Mouse (Mus musculus) intestine, postnatal 0 days (tissue): ENCODE measurements around the gene Adarb2. TPM values are rescaled to one million over a fixed set of nuclear protein-coding genes. Genes with fewer than 3 reads are reported as not detected.

Source experiments
- ATAC-seq: fragments of 200-750 bp; cut with Nextera tagmentation; 2 replicates; pipeline ENCODE4 v1.8.0; 2017; ENCODE audit warnings: mild to moderate bottlenecking, moderate TSS enrichment, moderate library complexity
- H3K27ac ChIP-seq: fragments of 300-500 bp; sonication (generic); 2 replicates; pipeline ENCODE4 v1.5.1; 2014; ENCODE audit warnings: mild to moderate bottlenecking, low read depth, low read length, moderate library complexity
- H3K27me3 ChIP-seq: fragments of 300-500 bp; sonication (generic); replicated peaks from 2 replicates; pipeline ENCODE4 v1.6.1; 2014; ENCODE audit warnings: low read length, mixed read lengths; ENCODE audit not compliant: control insufficient read depth, insufficient read depth
- H3K36me3 ChIP-seq: fragments of 300-500 bp; sonication (generic); 2 replicates; pipeline ENCODE4 v1.6.1; 2014; ENCODE audit warnings: mild to moderate bottlenecking, moderate library complexity; ENCODE audit not compliant: control insufficient read depth, insufficient read depth
- H3K4me1 ChIP-seq: fragments of 300-500 bp; sonication (generic); replicated peaks from 2 replicates; pipeline ENCODE4 v1.6.1; 2014; ENCODE audit warnings: antibody characterized with exemption, low read length, mixed read lengths; ENCODE audit not compliant: control insufficient read depth, insufficient read depth
- H3K4me2 ChIP-seq: fragments of 300-500 bp; sonication (generic); replicated peaks from 2 replicates; pipeline ENCODE4 v1.6.1; 2014; ENCODE audit warnings: low read depth, mild to moderate bottlenecking, moderate library complexity
- H3K4me3 ChIP-seq: fragments of 300-500 bp; sonication (generic); 2 replicates; pipeline ENCODE4 v1.5.1; 2014; ENCODE audit warnings: low read depth, low read length
- H3K9ac ChIP-seq: fragments of 300-500 bp; sonication (generic); 2 replicates; pipeline ENCODE4 v1.6.1; 2014; ENCODE audit warnings: mild to moderate bottlenecking, low read depth, low read length
- H3K9me3 ChIP-seq: fragments of 300-500 bp; sonication (generic); 2 replicates; pipeline ENCODE4 v1.6.1; 2016; ENCODE audit warnings: mixed run types; ENCODE audit not compliant: control insufficient read depth
- CTCF ChIP-seq: sonication (generic); IDR thresholded peaks from 2 replicates; pipeline ENCODE4 v1.5.1; 2016; ENCODE audit warnings: low read depth, mild to moderate bottlenecking, control low read depth, antibody characterized with exemption, moderate library complexity
- WGBS: fragments of 180-500 bp; shearing (Covaris S2); extraction: QIAGEN DNeasy Blood & Tissue Kit; methylation state at CpG from one replicate; pipeline ENCODE4 v1.1.7; 2014; 5-methylcytosine and 5-hydroxymethylcytosine counted together
- polyA plus RNA-seq: library from polyadenylated mRNA; unstranded; fragments of >200 nt; fragmentation: Nextera tagmentation; extraction: Ambion mirVana; gene quantifications from 2 replicates; pipeline ENCODE4 v1.2.1, GENCODE M21; 2015

Adarb2 gene
- polyA plus RNA-seq, 1 experiment from 2014 or later: 0.14 TPM

GRCm38 (mm10) chr13:8800576-8800975 lies 597.9 kb downstream of the Adarb2 start:
- Histone ChIP-seq H3K4me2 (no peak overlapping the region), H3K4me1 (no peaks in the 10 kb centered on the region), H3K4me3 (no peak overlapping the region), H3K36me3 (peaks cover 10% of the 10 kb centered on the region), H3K9ac (no peak overlapping the region), H3K27me3 (no peaks in the 10 kb centered on the region), H3K27ac (no peak overlapping the region), H3K9me3 (no peaks in the 10 kb centered on the region)
- TF ChIP-seq CTCF: no peak
- WGBS: 78% methylated on average over 6 of the region's 6 CpGs
- ATAC-seq: no peak

- H3K4me2 ChIP-seq: no peak overlapping the region
- no peak for TF ChIP-seq CTCF
- WGBS: 92% methylated on average over 2 of the region's 2 CpGs
- no peaks in the 10 kb centered on the region for H3K27me3 ChIP-seq
- no peaks in the 10 kb centered on the region for H3K4me1 ChIP-seq
- no peak overlapping the region for H3K27ac ChIP-seq
- H3K9me3 ChIP-seq: no peaks in the 10 kb centered on the region
- H3K4me3 ChIP-seq: no peak overlapping the region
- H3K9ac ChIP-seq: no peak overlapping the region
- peaks cover 14% of the 10 kb centered on the region for H3K36me3 ChIP-seq
- no peak for ATAC-seq
Measured at GRCm38 (mm10) chr13:8805931-8806330, 603.3 kb downstream of the Adarb2 start.
